Mouse (Mus musculus) midbrain, postnatal 0 days (tissue): ENCODE results near the gene Slc6a19. TPM values are rescaled to one million over a fixed set of nuclear protein-coding genes. Genes with fewer than 3 reads are reported as not detected.

Experiments
- ATAC-seq: fragments of 200-750 bp; cut with Nextera tagmentation; 2 replicates; pipeline ENCODE4 v1.8.0; 2017; ENCODE audit warnings: moderate number of reproducible peaks, mild to moderate bottlenecking, moderate TSS enrichment, moderate library complexity; ENCODE audit not compliant: low FRiP score
- DNase-seq: peaks from one replicate; pipeline ENCODE4 v3.0.0-alpha.2; 2015; ENCODE audit warnings: low spot score
- H3K27ac ChIP-seq: fragments of 300-500 bp; sonication (generic); 2 replicates; pipeline ENCODE4 v1.5.1; 2014; ENCODE audit warnings: low read depth, mild to moderate bottlenecking, low read length, mixed read lengths
- H3K27me3 ChIP-seq: fragments of 300-500 bp; sonication (generic); 2 replicates; pipeline ENCODE4 v1.6.1; 2014; ENCODE audit warnings: low read length, control low read depth, mixed read lengths; ENCODE audit not compliant: insufficient read depth
- H3K36me3 ChIP-seq: fragments of 300-500 bp; sonication (generic); 2 replicates; pipeline ENCODE4 v1.6.1; 2014; ENCODE audit warnings: low read length, control low read depth, mixed read lengths; ENCODE audit not compliant: insufficient read depth
- H3K4me1 ChIP-seq: fragments of 300-500 bp; sonication (generic); 2 replicates; pipeline ENCODE4 v1.6.1; 2014; ENCODE audit warnings: mild to moderate bottlenecking, control low read depth, antibody characterized with exemption, low read length, mixed read lengths; ENCODE audit not compliant: insufficient read depth
- H3K4me2 ChIP-seq: fragments of 300-500 bp; sonication (generic); 2 replicates; pipeline ENCODE4 v1.6.1; 2014; ENCODE audit warnings: low read depth, mild to moderate bottlenecking, low read length, mixed read lengths; ENCODE audit not compliant: poor library complexity, severe bottlenecking
- H3K4me3 ChIP-seq: fragments of 300-500 bp; sonication (generic); 2 replicates; pipeline ENCODE4 v1.5.1; 2014; ENCODE audit warnings: low read depth, mild to moderate bottlenecking, low read length, moderate library complexity
- H3K9ac ChIP-seq: fragments of 300-500 bp; sonication (generic); replicated peaks from 2 replicates; pipeline ENCODE4 v1.6.1; 2014; ENCODE audit warnings: mild to moderate bottlenecking, low read length, moderate library complexity, mixed read lengths; ENCODE audit not compliant: poor library complexity, severe bottlenecking
- H3K9me3 ChIP-seq: fragments of 300-500 bp; sonication (generic); 2 replicates; pipeline ENCODE4 v1.6.1; 2016; ENCODE audit warnings: low read length, control low read depth
- CTCF ChIP-seq: IDR thresholded peaks from 2 replicates; pipeline ENCODE4 v1.5.1; 2016; ENCODE audit warnings: antibody characterized with exemption, mild to moderate bottlenecking
- WGBS: fragments of 180-500 bp; shearing (Covaris S2); extraction: QIAGEN DNeasy Blood & Tissue Kit; methylation state at CpG from one replicate; pipeline ENCODE4 v1.1.7; 2014; 5-methylcytosine and 5-hydroxymethylcytosine counted together
- polyA plus RNA-seq: library from polyadenylated mRNA; unstranded; fragments of >200 nt; fragmentation: Nextera tagmentation; extraction: Ambion mirVana; gene quantifications from 2 replicates; pipeline ENCODE4 v1.2.1, GENCODE M21; 2015
- total RNA-seq: library from RNA; depleted of rRNA; stranded (reverse); fragments of >200 nt; gene quantifications from 2 replicates; pipeline ENCODE4 v1.2.3, GENCODE M21; 2014; rRNA removed

The Slc6a19 gene
- total and polyA plus RNA-seq, 2 experiments from 2014 or later: 0.49 to 0.53 TPM

DNA sequence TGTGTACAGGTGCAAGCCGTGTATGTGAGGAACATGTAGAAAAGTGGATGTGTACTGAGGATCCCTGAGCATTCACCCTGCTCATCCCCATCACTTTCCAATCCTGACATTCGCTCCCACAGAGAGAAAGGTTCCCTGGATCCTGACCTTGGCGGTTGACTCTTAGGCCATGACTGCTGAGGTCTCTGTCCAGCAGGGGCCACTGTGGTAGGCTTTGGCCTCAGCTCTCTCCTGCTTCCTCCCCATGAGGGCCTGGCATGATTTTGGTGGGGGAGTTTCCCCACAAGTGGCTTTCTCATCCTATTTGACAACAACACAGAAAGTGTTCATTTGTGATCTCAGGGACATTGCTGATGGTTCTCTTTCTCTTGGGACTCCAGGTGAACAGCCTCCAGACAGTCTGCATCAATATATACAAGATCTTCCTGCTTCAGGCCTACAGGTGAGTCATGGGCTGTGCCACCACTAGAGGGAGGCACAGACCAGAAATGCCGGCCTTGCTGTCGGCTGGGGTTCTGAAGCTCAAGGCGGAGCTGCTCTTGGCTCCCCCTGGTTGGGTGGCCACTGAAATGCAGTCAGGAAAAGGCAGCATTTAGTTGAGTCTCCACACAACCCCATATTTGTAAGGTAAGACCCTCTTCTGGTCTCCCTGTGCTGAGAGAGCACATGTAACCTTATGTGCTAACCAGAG, 58.1 kb downstream of the Slc6a19 start:
- ATAC-seq: peak; percentile 86
- H3K9me3 ChIP-seq: no peaks in the 10 kb centered on the region
- no peak overlapping the region for H3K9ac ChIP-seq
- peaks cover 22% of the 10 kb centered on the region for H3K36me3 ChIP-seq
- 40% methylated on average over 6 of the region's 6 CpGs for WGBS
- no peaks in the 10 kb centered on the region for H3K4me1 ChIP-seq
- H3K27ac ChIP-seq: no peak overlapping the region
- H3K4me2 ChIP-seq: no peak overlapping the region
- H3K27me3 ChIP-seq: no peaks in the 10 kb centered on the region
- peak; percentile 82 for DNase-seq
- peak; percentile 92 for TF ChIP-seq CTCF
- no peak overlapping the region for H3K4me3 ChIP-seq

DNA sequence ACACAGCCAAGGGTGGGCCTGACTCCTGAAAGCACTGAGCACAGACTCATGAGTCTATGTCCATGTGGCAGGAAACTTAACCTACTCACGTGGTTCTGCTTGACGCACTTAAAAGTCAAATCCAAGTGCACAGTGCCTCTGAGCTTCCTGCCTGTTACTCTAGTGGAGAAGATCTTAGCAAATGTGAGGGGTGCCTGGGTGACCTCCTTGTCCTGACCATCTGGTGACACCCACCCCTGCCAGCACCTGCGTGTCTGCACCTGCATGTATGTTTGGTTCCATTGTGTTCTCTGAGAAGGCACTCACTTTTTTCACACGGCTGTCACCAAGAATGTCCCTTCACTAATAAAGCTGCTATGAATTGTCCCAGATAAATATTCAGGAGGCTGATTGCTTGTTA, 63.4 kb downstream of the Slc6a19 start:
- DNase-seq: no peak
- Histone ChIP-seq H3K4me3 (no peak overlapping the region), H3K27ac (no peak overlapping the region), H3K36me3 (peaks cover 17% of the 10 kb centered on the region), H3K4me1 (no peaks in the 10 kb centered on the region), H3K9ac (no peak overlapping the region), H3K4me2 (no peak overlapping the region), H3K9me3 (no peaks in the 10 kb centered on the region), H3K27me3 (no peaks in the 10 kb centered on the region)
- no peak for TF ChIP-seq CTCF
- no peak for ATAC-seq
- 87% methylated on average over 4 of the region's 4 CpGs for WGBS

DNA sequence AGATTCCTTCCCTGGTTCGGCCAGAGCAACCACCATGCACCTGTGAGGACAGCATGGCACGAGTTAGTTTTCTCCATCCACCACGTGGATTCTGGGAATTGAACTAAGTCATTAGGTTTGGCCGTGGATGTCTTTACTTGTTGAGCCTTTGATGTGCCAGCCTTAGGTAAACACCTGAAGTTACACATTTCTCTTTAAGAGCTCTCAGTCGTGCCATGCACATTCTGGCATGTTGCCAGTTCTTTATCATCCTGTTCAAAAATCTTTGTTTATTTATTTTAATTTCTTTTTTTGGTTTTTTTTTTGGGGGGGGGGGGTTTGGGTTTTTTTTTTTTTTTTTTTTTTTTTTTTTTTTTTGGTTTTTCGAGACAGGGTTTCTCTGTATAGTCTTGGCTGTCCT, 66.8 kb downstream of the Slc6a19 start:
- no peak overlapping the region for H3K9ac ChIP-seq
- no peak for ATAC-seq
- H3K9me3 ChIP-seq: no peaks in the 10 kb centered on the region
- no peak for TF ChIP-seq CTCF
- 79% methylated on average over 5 of the region's 6 CpGs for WGBS
- no peaks in the 10 kb centered on the region for H3K4me1 ChIP-seq
- H3K36me3 ChIP-seq: peaks cover 11% of the 10 kb centered on the region
- H3K27me3 ChIP-seq: no peaks in the 10 kb centered on the region
- H3K4me2 ChIP-seq: no peak overlapping the region
- DNase-seq: no peak
- no peak overlapping the region for H3K27ac ChIP-seq
- no peak overlapping the region for H3K4me3 ChIP-seq

GRCm38 (mm10) chr13:73631837-73632236, 72.8 kb downstream of the Slc6a19 start:
- 96% methylated on average over 3 of the region's 3 CpGs for WGBS
- Histone ChIP-seq H3K36me3 (peaks cover 7% of the 10 kb centered on the region; the same call in 1 of the 2 replicates), H3K4me3 (no peak overlapping the region), H3K9ac (no peak overlapping the region), H3K27me3 (no peaks in the 10 kb centered on the region), H3K27ac (no peak overlapping the region), H3K4me1 (no peaks in the 10 kb centered on the region), H3K4me2 (no peak overlapping the region), H3K9me3 (no peaks in the 10 kb centered on the region)
- no peak for DNase-seq
- no peak for ATAC-seq
- TF ChIP-seq CTCF: 0 out of 2 replicates have a peak, but pooled peaks have one; percentile 11

Other genes starting within 250 kb of the Slc6a19 start
- gene Lpcat1, start 237.7 kb downstream of the Slc6a19 start, total RNA-seq: 168 and 225 TPM in 2 replicates
- 83.4 and 86.2 TPM in 2 replicates for gene Lpcat1, start 237.7 kb downstream of the Slc6a19 start, polyA plus RNA-seq
- gene Slc6a3, start 168.1 kb downstream of the Slc6a19 start, total RNA-seq: 24.6 and 25.0 TPM in 2 replicates
- 14.3 and 24.3 TPM in 2 replicates for gene Slc6a3, start 168.1 kb downstream of the Slc6a19 start, polyA plus RNA-seq
- 136 and 152 TPM in 2 replicates for gene Clptm1l, start 100.9 kb downstream of the Slc6a19 start, total RNA-seq
- 126 and 130 TPM in 2 replicates for gene Clptm1l, start 100.9 kb downstream of the Slc6a19 start, polyA plus RNA-seq
- 7.7 and 16.0 TPM in 2 replicates for gene Tert, start 78.0 kb downstream of the Slc6a19 start, total RNA-seq
- 2.3 and 2.9 TPM in 2 replicates for gene Tert, start 78.0 kb downstream of the Slc6a19 start, polyA plus RNA-seq
- gene Slc6a18, start 26.8 kb downstream of the Slc6a19 start, total RNA-seq: not detected in 2 replicates
- gene Slc6a18, start 26.8 kb downstream of the Slc6a19 start, polyA plus RNA-seq: not detected in 2 replicates
- gene Slc12a7, start 28.2 kb upstream of the Slc6a19 start, total RNA-seq: 8.9 and 9.3 TPM in 2 replicates
- 4.1 and 4.7 TPM in 2 replicates for gene Slc12a7, start 28.2 kb upstream of the Slc6a19 start, polyA plus RNA-seq
- gene Nkd2, start 142.8 kb upstream of the Slc6a19 start, total RNA-seq: 31.5 and 32.6 TPM in 2 replicates
- gene Nkd2, start 142.8 kb upstream of the Slc6a19 start, polyA plus RNA-seq: 18.8 and 20.1 TPM in 2 replicates
- 2.5 and 5.5 TPM in 2 replicates for gene Trip13, start 232.9 kb upstream of the Slc6a19 start, total RNA-seq
- gene Trip13, start 232.9 kb upstream of the Slc6a19 start, polyA plus RNA-seq: 8.2 and 9.5 TPM in 2 replicates
- 84.1 and 111 TPM in 2 replicates for gene Brd9, start 232.9 kb upstream of the Slc6a19 start, total RNA-seq
- 86.1 and 90.5 TPM in 2 replicates for gene Brd9, start 232.9 kb upstream of the Slc6a19 start, polyA plus RNA-seq